Mouse (Mus musculus) spleen, adult 2 months (tissue): ENCODE data around the gene Tmem30c. TPM values are rescaled to one million over a fixed set of nuclear protein-coding genes. Genes with fewer than 3 reads are reported as not detected.
"Not testable (repeated sequence)": the region's sequence is repeated elsewhere in the genome, so short reads cannot be mapped to it uniquely, and the experiment has no call there.

Experiments
- DNase-seq, 2 experiments: peaks; one replicate each; pipeline versions ENCODE4 v3.0.0 to v3.0.0-alpha.2; 2012 to 2021; ENCODE audit warnings: low spot score in 2 of 2, low read depth in 1 of 2
- H3K27ac ChIP-seq: fragments of 200-500 bp; 2 replicates; pipeline ENCODE4 v1.5.1; 2012; ENCODE audit warnings: low read length, inconsistent platforms; ENCODE audit not compliant: insufficient read depth
- H3K27me3 ChIP-seq: fragments of 200-500 bp; 2 replicates; pipeline ENCODE4 v1.6.1; 2012; ENCODE audit warnings: mild to moderate bottlenecking, moderate library complexity, low read length, inconsistent platforms; ENCODE audit not compliant: control insufficient read depth, insufficient read depth
- H3K36me3 ChIP-seq: fragments of 200-500 bp; 2 replicates; pipeline ENCODE4 v1.6.1; 2012; ENCODE audit warnings: mild to moderate bottlenecking, low read length, inconsistent platforms; ENCODE audit not compliant: control insufficient read depth, insufficient read depth
- H3K4me1 ChIP-seq: fragments of 200-500 bp; 2 replicates; pipeline ENCODE4 v1.6.1; 2011; ENCODE audit warnings: inconsistent platforms; ENCODE audit not compliant: control insufficient read depth, insufficient read depth, insufficient read length
- H3K4me3 ChIP-seq: fragments of 200-500 bp; 2 replicates; pipeline ENCODE4 v1.5.1; 2011; ENCODE audit warnings: mild to moderate bottlenecking, inconsistent platforms; ENCODE audit not compliant: insufficient read depth, insufficient read length; ENCODE audit errors: extremely low read depth
- CTCF ChIP-seq: fragments of 200-500 bp; IDR thresholded peaks from 2 replicates; pipeline ENCODE4 v1.5.1; 2011; ENCODE audit warnings: mild to moderate bottlenecking, inconsistent platforms; ENCODE audit not compliant: insufficient read depth, insufficient read length, insufficient replicate concordance; ENCODE audit errors: extremely low read depth
- POLR2A ChIP-seq: fragments of 200-500 bp; IDR thresholded peaks from 2 replicates; pipeline ENCODE4 v1.6.1; 2011; ENCODE audit warnings: low read depth, low read length, inconsistent platforms
- WGBS: fragments of 180-500 bp; shearing (Covaris S2); methylation state at CpG from one replicate; pipeline ENCODE4 v1.1.7; 2018; 5-methylcytosine and 5-hydroxymethylcytosine counted together
- polyA plus RNA-seq: library from polyadenylated mRNA; depleted of rRNA; stranded (reverse); fragments of >200 nt; gene quantifications from 2 replicates; pipeline ENCODE4 v1.2.3, GENCODE M21; 2012; rRNA removed

Tmem30c gene
- polyA plus RNA-seq, 1 experiment: not detected

DNA sequence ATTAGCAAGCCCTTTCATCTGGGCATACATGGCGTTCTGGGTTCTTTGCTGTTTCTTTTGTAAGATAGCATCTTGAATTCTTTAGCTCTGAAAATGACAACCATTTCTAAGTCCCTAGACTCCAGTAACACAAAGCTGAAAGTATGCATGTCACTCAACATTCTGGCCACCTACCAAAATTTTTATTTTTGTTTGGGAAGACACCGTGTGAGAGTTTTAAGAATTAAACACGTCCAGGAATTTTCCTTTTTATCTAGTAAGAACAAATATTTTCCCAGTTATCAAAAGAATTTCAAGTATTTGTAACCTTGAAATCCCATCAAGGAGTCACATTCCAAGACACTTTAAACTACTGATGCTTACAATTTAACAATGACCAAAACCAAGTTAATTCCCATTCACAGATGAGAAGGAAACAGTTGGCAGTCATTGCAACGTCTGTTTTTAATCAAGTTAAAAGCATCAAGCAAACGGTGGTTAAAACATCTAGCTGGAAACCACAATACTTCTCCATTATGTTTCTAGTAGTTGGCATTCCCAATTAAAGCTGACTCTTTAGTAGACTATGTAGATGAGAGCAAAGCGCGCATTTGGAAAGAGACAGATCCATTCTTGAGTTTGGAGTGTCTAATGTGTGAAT lies 56.7 kb downstream of the Tmem30c start:
- TF ChIP-seq POLR2A (no peak), CTCF (no peak)
- no peak for DNase-seq
- H3K36me3 ChIP-seq: no peaks in the 10 kb centered on the region
- no peaks in the 10 kb centered on the region for H3K4me1 ChIP-seq
- H3K27me3 ChIP-seq: no peaks in the 10 kb centered on the region
- H3K27ac ChIP-seq: no peak overlapping the region
- H3K4me3 ChIP-seq: no peak overlapping the region
- 60% methylated on average over 7 of the region's 7 CpGs for whole genome bisulfite sequencing

- not testable (repeated sequence) for H3K27ac ChIP-seq, H3K27me3 ChIP-seq, H3K4me3 ChIP-seq, H3K36me3 ChIP-seq, H3K4me1 ChIP-seq, DNase-seq
- WGBS: 81% methylated on average over 5 of the region's 5 CpGs
These were observed 60.7 kb downstream of the Tmem30c start for GRCm38 (mm10) chr16:57231937-57232310.

- WGBS: under 1% methylated on average over 42 of the region's 42 CpGs
- no peaks in the 10 kb centered on the region; the same call in none of the 2 replicates for H3K36me3 ChIP-seq
- no peaks in the 10 kb centered on the region for H3K27me3 ChIP-seq
- H3K4me3 ChIP-seq: peak within 1 kb of the TSS; percentile 82
- DNase-seq: peak; percentile 89 to 98
- H3K4me1 ChIP-seq: peaks cover 3% of the 10 kb centered on the region; the same call in 1 of the 2 replicates
- TF ChIP-seq POLR2A (peak; percentile 77), CTCF (no peak)
- H3K27ac ChIP-seq: peak within 1 kb of the TSS; percentile 67
These were observed 61.4 kb downstream of the Tmem30c start, which contains the start of gene Tbc1d23 for GRCm38 (mm10) chr16:57231089-57231936. Gene Tbc1d23 (minus strand): TSS chr16:57231504.

DNA sequence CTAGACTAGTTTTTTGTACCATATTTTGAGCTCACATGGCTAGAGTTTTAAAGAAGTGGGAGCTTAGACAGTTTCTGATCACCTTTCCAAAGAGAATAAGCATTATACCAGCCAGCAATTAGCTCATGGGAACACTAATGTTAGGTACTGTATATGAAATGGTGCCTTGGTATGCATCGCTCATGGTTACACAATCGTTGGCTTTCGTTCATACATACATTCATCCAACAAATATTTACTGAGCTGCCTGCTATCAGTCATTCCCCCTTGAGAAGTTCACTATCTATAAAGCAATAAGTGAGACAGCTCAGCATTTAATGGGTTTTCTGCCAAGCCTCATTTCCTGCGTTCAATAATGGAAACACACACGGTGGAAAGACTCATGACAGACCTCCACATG lies 66.2 kb downstream of the Tmem30c start:
- TF ChIP-seq CTCF (no peak), POLR2A (no peak)
- WGBS: 86% methylated on average over 5 of the region's 5 CpGs
- H3K4me3 ChIP-seq: no peak overlapping the region
- H3K4me1 ChIP-seq: peaks cover 3% of the 10 kb centered on the region; the same call in 1 of the 2 replicates
- no peaks in the 10 kb centered on the region for H3K27me3 ChIP-seq
- no peak overlapping the region for H3K27ac ChIP-seq
- H3K36me3 ChIP-seq: no peaks in the 10 kb centered on the region; the same call in none of the 2 replicates
- no peak for DNase-seq

GRCm38 (mm10) chr16:57220361-57220760 lies 72.3 kb downstream of the Tmem30c start:
- Histone ChIP-seq H3K4me3 (no peak overlapping the region), H3K4me1 (peaks cover 9% of the 10 kb centered on the region), H3K27ac (no peak overlapping the region), H3K36me3 (peaks cover 2% of the 10 kb centered on the region), H3K27me3 (no peaks in the 10 kb centered on the region)
- 93% methylated on average over 6 of the region's 6 CpGs for WGBS
- DNase-seq: no peak
- TF ChIP-seq POLR2A: no peak
- TF ChIP-seq CTCF: no peak

Other genes starting within 250 kb of the Tmem30c start
- not detected in 2 replicates for gene Tmem45a2, start 221.5 kb downstream of the Tmem30c start, polyA plus RNA-seq
- gene Tomm70a, start 171.2 kb downstream of the Tmem30c start, polyA plus RNA-seq: 5.6 and 8.7 TPM in 2 replicates
- 7.1 and 9.1 TPM in 2 replicates for gene Nit2, start 125.5 kb downstream of the Tmem30c start, polyA plus RNA-seq
- 7.0 and 8.2 TPM in 2 replicates for gene Tbc1d23, start 61.4 kb downstream of the Tmem30c start, polyA plus RNA-seq
- 14.2 and 15.3 TPM in 2 replicates for gene Filip1l, start 60.2 kb upstream of the Tmem30c start, polyA plus RNA-seq